Mouse (Mus musculus): ENCODE measurements at regions not wholly inside any gene's neighbourhood (a gene's known extent, or its start where the extent isn't known, plus 50 kb on each side); places are given as distances from the start of the nearest gene placed in this dataset.

DNA sequence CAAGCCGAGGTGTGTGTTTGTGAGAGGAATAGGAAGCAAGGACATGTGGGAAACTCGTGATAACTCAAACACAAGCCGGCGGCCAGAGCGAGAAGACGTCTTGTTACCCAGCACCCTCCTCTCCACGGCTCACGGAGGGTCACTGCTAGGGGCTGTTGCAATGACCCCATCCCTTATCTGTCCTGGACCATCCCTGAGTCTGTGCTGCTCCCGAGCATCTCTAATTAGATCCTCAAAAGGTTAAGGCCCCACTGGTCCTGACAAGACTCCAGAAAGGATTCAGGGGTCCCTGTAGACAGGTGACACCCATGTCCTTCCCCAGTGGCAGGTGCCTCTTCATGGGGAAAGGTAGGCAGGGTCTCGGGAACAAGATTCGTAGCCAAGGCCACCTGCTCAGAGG is 212.6 kb downstream of the Gm26897 start:
- DNase-seq = no peak

DNA sequence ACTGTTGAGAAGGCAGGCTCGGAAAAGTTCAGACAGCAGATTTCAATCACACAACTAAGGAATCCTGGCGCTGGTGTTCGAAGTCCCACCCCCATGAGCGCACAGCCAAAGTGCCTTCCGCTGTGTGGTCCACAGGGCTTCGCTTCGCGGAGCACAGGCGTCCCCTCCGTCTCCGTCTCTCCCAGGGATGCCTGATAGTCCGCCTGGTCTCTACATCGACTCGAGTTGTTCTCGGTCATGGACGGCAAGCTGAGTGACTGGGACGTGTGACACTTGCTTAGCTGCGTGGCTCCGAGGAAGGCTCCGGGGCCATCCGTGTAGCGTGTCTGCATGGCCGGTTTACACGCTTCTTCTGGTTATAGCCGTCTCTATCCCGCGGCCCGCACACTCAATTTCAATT is 224.0 kb downstream of the Gm26897 start:
- no peak for DNase-seq

DNA sequence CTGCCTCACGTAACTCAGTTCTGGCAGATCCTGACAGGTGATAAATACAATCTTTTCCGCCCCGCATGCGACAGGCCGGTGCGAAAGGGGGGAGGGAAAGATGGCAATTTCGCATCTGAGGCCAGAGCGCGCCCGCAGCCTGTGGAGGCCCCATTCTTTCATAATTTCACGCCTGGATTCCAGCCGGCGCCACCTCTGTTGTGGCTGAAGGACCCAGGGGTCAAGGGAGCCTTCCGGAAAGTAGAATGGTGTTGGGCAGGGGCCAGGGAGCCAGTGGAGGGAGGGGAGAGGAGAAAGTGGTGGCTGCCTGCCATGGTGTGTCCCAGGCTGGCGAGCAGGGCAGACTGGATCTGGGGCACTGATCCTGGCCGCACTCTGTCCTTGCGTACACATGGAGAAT is 224.5 kb downstream of the Gm26897 start:
- DNase-seq = peak in 1 of 2 experiments; percentile 31

DNA sequence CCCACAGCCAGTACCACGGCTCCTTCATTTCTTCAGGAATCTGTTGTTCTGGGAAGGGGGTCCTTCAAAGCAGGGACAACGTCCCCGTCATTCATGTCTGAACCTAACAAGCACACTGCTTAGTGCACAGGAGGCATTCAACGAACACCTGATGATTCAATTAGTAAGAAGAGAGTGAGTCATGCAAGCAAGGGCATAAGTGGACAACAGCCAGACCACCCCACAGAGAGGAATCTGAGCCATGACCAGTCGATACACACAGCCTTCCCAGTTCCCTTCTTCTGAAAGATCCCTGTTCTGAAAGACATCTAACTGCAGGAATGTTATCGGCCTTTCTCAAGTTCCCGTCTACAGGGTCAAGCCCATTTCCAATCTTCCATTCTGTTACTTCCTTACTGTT is 231.6 kb downstream of the Gm26897 start:
- no peak for DNase-seq

DNA sequence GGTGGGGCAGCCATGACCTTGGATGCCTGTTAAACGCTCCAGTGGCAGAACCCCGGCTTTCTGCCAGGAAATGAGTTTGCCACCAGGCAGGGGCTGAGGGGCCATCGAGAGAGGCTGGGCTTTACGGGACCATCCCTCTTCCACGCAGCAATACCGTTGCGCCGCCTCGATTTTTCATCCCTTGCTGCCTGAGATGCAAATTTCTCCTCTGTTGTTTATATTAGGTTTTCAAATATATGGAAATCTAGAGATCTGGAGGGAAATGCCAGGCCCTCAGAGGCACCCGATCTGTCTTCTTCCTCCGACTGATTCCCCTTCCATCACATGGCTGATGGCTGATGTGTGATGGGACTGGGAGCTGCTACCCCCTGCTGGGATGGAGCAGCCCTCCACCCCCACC is 234.4 kb downstream of the Gm26897 start:
- DNase-seq = no peak

DNA sequence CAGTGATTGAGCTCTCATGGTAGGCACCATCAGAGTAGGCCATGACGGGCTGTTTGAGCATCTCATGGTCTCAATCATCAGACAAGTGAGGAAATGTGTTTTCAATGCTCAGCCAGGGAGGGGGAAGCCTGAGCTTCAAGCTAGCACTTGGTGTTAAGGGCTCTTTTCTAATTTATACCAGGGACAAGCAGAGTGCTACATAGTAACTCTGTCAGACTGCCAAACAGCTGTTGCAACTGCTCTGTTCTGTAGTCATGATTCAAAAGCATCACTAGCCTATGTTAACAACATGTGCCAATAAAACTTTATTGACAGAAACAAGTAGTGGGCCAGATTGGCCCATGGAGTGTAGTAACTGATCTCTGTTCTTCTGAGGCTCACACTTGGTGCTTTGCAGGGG is 235.0 kb downstream of the Gm26897 start:
- DNase-seq = no peak

DNA sequence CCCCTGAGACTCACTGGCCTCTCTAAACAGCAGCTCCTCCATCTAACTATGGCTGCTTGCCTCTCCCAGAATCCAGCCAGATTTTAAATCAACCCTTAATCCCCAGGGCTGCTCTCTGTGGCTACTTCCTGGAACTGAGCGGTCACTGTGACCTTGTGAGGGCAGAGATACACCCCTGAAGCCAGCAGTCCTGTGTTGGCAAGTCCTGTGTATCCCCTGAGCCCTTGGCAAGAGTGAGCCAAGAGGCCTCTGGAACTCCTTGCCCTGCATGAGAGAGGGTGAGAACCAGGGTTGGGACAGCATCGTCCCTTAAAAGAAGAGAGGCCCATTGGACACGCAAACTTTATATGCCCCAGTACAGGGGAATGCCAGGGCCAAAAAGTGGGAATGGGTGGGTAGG is 237.5 kb downstream of the Gm26897 start:
- no peak for DNase-seq

DNA sequence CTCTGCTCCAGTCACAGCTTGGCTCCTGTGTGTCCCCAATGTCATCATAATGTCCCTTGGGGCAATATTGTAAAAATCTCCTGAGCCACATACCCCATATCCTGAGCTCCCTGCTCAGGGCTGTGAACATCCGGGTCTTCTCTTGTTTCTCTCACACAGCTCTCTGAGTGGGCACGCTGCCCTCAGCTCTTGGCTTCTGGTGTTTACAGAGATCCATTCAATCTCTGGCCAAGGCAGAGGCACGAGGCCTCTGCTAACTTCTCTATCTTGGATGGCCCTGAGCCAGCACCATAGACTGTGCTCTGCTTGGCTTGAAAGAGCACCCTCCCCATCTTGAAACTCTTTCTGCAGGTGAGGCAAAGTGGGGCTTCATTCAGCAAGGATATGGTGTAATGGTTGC is 238.2 kb downstream of the Gm26897 start:
- no peak for DNase-seq

DNA sequence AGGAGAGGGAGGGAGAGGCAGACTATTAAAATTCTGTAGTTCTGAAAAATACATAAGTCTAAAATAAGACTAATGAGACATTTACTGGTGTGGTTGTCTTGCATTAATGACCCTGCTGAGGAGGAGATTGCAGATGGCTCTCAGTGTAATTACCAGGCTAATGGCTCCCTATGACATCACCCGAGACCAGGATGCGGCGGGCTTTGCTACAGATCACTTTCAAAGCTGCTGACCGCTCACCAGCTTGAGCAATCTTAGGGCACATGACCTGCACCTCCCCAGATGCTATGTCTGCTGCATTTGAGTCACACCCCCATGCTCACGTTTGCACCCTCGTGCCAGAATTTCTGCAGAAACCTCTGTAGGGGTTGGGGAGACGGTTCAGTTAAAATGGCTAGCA is 242.0 kb downstream of the Gm26897 start:
- no peak for DNase-seq

DNA sequence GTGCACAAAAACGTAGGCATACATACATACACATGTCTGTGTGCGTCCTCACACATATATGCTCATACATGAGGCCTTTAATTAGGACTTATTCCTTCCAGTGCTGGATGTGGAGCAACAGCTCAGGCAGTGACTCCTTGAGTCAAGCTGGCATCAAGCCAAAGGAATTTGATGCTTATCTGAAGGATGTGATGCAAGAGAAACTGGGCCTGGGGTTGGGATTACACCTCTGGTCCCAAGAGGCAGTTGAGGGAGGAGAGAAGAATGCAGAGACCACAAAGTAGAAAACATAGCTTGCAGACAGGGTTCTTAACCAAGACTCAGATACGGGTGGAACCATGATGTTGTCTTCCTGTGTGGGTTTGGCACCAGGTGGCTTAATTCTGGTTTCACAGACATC is 245.9 kb downstream of the Gm26897 start:
- DNase-seq = no peak

DNA sequence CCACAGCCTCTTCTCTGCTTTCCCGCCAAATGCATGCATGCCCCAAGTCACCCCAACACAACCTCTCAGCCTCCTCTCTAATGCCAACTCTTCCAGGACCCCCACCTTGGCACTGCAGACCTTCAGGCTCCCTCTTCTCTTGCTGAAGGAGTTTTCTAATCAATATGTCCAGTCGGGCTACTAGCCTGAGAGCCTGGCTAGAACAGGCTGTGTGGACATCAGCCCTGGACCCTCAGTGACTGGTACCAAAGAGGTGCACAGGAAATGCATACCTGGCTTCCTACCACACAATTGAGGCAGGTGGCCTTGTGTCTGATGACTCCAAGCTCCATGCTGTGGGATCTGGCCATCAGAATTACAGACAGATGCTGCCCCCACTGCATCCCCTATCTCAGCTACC is 248.4 kb downstream of the Gm26897 start:
- DNase-seq = no peak

DNA sequence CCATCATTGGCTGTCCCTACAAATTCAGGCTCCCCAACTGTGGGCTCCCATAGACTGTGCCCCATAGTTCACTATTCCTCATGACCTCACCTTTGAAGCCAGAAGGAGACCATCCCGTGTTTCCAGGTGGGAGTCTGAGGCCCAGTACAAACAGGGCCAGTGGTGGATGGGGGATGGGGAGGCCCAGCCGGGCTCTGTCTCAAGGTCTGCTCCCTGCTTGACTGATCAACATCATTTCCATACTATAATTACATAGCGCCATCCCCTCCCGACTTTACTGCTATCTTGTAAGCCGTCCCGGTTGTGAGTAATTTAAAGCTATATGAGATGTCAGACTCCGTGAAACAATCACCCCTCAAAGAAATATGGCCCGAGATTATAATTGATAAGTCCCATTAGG is 252.3 kb downstream of the Gm26897 start:
- no peak for DNase-seq

DNA sequence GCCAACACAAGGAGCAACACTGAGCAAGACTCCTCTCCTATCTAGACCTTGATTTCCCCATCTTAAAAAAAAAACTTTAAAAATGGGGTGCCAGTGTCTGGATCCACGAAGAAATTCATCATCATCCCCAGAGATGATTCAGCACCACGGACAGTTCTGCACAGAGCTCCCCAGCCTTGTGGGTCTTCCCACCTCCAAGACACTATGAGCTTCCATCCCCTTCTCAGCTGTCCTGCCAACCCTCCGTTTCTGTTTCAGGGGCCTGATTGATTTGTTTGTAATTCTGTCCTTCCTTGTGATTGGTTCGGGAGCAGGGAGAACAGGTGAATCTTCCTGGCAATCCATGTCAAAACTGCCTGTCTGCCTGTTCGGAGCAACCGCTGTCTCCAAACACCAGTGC is 253.3 kb downstream of the Gm26897 start:
- no peak for DNase-seq

DNA sequence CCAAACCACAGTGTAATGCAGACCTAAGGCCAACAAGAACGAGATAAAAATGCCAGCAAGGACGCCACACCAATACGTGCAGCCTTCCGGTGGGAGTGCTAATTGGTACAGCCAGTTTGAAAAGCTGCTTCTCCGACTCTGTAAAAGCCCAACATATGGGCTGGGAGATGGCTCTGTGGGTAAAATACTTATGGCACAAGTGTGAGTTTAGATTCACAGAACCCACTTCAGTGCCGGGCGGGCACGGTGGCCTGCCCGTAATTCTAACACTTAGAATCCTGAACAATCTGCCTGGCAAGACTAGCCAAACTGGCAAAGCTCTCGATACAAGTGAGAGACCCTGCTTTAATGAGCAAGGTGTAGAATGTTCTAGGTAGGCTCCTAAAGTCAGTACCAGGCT is 258.1 kb downstream of the Gm26897 start:
- no peak for DNase-seq

DNA sequence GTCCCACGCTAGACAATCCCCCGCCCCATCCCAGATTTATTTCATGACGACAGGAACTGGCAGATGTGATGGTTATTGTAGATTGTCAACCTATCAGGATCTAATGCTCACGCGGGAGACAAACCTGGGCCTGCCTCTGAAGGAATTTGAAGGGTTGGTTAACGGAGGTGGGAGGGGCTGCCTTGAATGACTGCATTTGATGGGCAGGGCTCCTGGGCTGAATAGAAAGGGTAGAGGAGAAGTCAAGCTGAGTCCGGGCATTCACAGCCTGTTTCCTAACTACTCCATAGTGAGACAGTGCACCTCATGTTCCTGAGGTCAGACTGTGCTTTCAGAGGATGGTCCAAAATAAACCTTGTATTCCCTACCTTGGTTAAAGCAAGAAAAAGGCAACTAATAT is 259.1 kb downstream of the Cryba4 start:
- DNase-seq = no peak

DNA sequence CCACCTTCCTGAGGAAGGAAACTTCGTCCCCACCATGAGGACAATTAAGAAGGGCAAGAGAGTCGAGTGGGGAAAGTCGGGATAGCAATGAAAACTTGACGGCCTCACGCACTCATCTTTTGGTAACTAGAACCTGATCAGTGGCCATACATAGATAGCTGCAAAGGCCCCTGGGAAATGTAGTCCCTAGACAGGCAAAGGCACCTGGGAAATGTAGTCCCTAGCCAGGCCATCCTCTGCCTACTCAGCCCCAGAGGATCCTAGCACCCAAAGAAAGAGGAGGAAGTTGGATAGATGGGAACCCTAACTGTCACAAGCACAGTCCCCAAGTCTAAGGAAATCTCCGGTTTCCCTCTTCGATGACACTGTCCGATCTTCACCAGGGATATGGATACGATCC is 258.4 kb downstream of the Cryba4 start:
- DNase-seq = no peak

DNA sequence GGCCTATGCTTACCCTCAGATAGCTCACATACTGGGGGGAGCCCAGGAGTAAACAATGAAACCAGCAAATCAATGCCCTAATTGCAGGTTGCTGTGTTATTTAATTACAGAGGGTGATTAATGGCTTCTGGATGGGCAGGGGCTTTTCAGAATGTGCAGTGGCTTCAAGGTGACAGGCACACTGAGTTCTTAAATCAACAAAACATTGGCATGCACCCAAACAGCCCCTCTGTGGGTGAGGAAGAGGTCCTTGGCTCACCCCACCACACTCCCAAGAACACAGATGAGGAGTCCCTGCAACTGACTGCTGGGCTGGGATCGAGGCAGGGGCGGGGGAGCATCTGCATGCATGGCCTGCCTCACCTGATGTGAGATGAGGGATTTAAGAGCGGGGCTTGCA is 255.5 kb downstream of the Cryba4 start:
- DNase-seq = no peak

DNA sequence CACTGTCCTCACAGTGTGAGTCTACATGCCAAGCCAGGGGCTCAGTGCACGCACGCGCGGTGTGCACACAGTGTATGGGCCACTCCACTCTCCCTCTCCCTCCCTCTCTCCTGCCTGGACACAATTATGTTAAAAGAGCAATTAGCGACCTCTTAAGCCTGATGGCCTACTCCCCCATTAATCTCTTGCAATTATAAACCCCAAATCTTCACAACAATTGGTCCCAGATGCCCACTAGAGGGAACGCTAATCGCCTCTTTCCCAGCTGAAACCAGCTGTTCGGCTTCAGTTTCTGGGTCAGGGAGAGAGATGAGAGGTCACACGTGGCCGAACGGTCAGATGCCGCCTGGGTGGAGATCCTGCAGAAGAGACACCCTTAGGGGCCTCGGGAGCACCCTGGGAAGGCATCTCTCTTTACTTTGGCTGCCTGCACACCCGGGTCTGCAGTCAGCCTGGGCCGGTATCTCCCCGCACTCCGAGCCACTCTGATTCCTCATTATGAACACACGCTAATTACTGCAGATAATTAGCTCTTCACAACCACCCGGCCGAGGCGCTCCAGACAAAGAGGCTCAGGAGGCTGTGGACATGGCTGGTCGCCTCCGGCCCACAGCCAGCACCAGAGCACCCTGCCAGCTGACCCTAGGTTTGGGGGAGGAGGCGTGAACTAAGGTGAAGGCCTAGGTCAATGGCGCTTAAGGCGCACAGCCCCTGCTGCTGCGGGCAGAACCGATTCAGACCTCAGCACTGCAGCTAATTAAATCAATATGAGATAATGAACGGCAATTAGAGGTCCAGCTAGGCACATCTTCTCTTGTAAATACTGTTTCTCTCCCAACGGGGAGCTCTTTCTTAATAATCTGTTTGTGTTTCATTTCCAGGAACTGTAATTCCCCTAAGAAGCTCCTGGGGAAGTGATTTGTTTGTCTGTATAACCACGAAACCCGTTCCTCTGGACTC is 250.3 kb downstream of the Cryba4 start:
- no peak for DNase-seq

DNA sequence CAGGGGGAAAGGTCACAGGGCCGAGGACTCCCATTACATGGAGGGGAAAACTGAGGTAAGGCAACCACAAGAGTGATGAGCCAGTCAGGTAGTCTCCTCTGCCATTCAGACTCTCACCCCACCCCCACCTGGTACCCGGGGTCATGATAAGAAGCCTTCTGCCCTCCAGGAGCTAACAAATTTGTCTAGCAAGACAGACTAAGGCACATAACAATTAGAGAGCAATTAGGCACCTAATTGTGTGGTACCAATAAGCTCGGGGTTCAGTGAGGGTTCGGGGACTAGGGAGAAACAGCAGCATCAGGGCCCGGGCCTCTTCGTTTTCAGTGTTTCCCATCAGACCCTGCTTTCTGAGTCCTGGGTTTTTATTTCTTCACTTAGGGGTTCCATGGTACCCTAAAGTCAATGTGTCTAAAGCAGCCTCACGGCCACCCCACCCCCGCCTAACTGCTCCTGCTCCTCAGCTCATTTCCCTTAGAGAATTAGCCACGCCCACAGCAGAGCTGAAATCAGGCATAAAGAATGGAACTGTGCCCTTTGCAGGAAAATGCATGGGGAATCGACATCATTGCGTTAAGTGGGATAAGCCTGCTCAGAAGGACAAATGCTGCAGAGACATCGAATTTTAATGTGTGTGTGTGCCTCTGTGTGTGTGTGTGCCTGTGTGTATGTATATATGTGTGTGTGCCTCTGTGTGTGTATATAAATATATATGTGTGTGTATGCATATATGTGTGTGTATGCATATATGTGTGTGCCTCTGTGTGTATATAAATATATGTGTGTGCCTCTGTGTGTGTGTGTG is 249.3 kb downstream of the Cryba4 start:
- DNase-seq = no peak

DNA sequence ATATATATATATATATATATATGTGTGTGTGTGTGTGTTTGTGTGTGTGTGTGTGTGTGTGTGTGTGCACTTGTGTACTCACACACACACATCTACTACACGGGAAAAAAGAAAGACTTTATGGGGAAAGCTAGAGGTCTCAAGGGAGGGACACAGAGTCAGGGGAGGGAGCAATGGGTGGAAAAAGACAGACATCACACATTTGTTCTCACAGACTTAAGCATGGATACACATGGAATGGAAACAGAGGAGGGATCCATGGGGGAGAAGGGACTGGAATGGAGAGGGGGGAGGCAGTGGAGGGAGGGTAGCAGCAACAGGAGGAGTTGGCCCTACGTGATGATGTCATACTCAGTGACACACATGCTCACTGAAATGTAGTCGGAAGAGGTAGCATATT is 248.3 kb downstream of the Cryba4 start:
- DNase-seq = no peak

DNA sequence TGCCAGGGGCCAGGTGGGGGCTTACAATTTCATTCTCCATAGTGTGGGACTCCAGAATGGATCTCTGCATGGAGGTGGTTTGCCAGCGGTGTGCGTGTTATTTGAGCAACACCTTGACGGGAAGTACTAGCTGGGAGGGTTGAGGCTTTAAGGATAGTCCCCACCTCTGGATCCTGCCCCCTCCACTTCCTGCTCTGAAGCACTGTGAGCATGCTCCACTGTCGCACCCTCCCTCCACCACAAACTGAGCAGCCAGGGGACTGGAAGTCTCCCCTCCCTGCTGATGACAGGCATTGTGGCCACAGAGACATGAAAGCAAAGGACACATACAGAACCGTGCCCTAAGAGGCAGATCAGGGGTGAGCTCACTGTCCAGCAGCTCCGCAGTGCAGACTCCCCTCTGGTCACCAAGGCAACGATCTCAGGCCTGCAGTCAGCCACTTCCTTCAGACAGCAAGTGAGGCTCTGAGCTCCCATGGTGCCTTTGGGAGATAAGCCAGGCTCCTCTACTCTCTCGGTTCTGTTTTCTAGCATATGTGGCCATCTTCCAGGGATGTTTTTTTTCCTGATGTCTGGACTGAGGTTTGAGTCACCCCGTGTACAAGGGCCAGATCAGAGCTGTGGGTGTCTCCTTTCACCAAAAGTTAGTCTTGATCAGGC is 239.7 kb downstream of the Cryba4 start:
- no peak for DNase-seq

DNA sequence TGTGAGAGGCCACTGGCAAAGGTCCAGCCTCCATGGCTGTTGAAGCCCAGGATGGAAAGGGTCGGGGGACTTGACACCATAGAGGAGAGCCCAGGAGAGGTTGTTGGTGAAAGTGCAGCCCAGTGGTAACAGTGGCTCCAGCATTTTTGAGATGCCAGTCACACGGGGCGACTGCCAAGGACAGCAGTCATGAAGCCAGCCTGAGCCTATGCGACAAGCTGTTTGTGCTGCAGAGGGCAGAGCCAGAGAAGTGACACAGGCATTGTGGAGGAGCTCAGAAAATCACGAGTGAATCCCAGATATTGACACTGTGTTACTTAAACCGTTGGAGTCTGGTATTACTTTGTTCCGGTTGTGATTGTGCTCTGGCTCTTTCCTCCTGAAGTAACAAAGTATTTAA is 233.4 kb downstream of the Cryba4 start:
- DNase-seq = peak in 1 of 2 experiments; percentile 15

DNA sequence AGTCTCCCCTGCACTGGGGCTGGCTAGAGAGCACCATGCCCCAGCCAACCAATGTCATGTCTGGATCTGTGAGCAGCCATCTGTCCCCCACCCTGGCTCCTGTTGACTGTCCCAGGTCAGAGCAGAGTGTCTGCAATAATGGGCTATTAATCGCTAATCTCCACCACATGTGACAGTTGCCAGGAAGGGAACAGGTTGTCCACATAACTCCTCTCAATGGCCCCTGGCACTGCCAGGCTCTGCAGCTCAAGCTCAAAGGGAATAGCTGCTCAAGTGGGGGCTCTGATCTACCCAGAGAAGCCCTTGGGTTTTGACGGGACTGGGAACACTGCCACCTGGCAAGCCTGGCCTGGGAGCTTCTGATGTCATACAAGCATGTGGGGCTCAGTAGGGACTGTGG is 231.4 kb downstream of the Cryba4 start:
- DNase-seq = no peak
